Mouse (Mus musculus): ENCODE data around the gene H60c.

DNA sequence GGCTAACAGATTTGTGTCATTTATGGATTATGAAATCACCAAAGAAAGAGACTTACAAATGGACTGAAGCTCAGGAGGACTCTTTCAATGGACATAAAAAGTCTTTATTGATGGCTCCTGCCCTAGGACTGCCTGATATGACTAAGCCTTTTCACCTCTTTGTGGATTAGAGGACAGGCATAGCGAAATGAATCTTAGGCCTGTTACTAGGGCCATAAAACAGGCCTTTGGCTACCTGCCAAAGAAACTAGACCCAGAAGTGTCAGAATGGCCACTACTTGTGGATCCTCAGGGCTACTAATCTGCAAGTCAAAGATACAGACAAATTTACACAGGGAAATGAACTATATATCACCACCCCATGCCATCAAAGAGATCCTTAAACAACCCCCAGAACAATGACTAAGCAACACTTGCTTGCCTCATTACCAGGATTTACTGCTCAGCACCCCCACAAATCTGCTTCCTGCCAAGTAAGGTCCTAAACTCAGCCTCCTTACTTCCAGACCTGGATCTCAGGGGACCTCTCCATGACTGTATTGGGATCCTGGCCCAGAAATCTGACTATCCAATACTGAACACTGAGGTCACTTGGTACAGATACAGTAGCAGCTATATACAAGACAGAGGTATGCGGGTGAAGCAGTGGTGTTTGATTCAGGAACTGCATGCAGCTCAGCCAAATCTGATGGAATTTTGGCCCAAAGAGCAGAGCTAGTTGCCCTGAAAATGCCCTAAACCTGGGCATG is 39.0 kb downstream of the H60c start:
- TF ChIP-seq POLR2A (IDR thresholded peaks at IDR 0.05; ENCODE audit: low read depth, low read length) (no peak), CTCF (IDR thresholded peaks at IDR 0.05; ENCODE audit: borderline replicate concordance, insufficient read depth, low read length) (no peak)

All from embryonic fibroblast, embryonic 13.5 days (primary cell).